Mouse (Mus musculus) layer of hippocampus, postnatal 36 days (tissue): ENCODE data around the gene Fhl5. TPM values are rescaled to one million over a fixed set of nuclear protein-coding genes. Genes with fewer than 3 reads are reported as not detected.
A peak's percentile ranks its signal among the peaks of the same experiment; 100 is the strongest.
"Not testable (repeated sequence)": the region's sequence is repeated elsewhere in the genome, so short reads cannot be mapped to it uniquely, and the experiment has no call there.

ENCODE experiments used
- DNase-seq, 2 experiments: peaks; one replicate each; pipeline ENCODE4 v3.0.0; 2022
- total RNA-seq, 2 experiments: library from RNA; stranded (reverse); gene quantifications; 2 replicates each; pipeline ENCODE4 v1.2.3; 2021

Gene Fhl5
- total RNA-seq: under 1 TPM; 0.52 to 0.94 TPM

DNA sequence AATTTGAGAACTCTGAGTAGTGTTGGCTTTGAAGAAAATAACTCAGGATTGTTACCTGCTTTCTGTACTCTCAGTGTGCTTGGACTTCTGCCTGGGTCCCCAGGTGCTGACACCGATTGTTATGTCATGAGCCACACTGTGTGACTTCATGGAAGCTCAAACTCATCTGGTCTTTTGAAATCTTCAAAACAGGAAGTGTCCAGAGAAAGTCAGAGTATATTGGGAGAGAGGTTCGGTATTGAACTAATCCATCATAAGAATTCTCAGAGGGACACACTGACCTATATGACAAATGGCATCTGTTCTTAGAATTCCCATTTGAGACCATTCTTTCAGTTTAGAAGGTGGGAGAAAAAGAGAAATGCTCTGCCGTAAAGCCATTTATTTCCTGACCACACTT, at the start of gene Fhl5:
Gene Fhl5 (minus strand): TSS at position 101 of the 400 bp plus-strand sequence.
- no peak for DNase-seq

DNA sequence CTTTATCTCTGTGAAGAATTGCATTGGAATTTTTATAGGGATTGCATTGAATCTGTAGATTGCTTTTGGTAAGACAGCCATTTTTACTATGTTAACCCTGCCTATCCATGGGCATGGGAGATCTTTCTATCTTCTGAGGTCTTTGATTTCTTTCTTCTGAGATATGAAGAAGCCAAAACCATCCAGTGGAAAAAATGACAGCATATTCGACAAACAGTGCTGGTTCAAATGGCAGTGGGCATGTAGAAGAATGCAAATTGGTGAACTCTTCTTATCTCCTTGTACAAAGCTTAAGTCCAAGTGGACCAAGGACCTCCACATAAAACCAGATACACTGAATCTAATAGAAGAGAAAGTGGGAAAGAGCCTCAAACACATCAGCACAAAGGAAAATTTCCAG, 42.3 kb upstream of the Fhl5 start:
- not testable (repeated sequence) for DNase-seq

DNA sequence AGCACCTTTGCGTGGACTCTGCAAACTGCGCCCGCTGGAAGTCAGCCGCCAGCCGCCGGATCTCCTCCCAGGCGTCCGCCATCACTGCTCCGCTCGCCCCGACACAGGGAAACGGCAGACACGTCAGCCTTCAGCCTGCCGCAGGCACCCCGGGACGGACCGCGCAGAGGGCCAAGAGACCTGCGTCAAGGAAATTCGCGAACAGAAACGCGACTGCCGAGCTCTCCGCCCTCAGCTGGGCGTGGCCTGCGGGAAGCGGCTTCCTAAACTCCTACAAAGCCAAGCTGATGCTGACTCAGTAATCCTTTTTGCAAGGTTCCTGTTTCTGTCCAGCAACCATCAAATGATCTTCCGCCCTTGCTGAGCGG, 39.0 kb upstream of the Fhl5 start, which contains the start of gene Ufl1:
Gene Ufl1 (minus strand): TSS at position 151 of the 368 bp plus-strand sequence.
- DNase-seq: peak; percentile 97 to 98

DNA sequence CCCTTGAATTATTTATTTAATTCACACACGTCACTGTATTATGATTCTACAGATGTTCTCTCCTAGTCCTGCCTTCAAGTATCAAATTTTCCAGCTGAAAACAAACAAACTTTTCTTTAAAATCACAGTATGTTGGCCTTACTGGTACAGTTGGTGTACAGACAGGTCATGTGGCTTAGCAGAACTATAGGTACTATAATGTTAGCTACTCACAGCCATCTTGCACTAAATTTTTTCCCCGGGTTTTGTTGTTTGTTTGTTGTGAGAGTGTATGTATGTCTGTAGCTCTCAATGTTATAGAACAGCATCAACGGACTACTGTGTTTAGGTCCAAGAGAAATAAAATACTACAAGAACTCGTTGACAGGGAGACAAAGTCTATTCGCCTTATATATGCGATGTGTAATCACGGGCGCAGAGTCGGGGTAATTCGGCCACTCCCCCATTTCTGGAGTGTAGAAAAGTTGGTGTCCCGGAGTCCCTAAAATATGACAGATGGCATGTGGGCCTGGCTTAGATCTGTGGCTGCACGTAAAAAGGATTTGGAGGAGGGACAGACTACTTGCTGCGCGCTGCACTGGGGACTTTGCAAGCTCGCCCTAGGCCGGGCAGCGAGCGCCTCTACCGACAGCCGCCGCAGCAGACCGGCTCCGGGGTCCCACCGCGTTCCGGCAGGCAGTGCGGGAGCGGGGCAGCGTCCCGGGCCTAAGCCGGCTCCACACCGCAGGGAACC, 38.4 kb upstream of the Fhl5 start:
- no peak for DNase-seq

DNA sequence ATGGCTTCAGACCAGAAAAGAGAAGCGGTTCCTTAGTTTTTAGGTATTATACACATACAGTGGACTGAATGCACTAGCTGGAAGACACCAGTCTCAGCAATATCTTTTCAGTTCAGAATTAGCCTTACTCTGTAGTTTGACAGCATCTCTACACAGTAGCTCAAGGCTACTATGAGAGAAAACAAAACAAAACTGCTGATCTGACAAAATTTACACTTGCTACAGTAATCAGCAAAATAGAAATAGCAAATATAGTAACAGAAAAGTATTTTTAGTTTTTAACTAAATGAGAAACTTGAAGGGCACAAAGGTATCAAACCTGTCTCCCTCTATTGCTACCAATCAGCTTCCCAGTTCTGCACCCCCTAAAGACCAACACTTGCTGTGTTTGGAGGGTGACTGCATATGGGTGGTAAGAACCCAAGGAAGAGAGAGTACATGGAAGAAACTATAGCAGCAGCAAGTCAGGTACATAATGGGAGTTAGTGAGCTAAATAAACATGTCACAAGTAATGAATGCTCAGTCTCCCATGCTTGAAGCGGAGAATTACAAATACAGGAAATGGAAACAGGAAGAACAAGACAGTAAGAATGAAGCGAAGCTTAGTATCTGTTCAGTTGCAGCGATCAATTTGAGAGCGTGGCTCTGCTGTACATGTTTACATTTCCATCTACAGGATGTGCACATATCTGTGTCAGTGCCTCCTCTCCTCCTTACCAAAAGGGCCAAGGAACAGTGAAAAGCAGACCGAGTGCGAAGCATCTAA, 30.4 kb upstream of the Fhl5 start:
- DNase-seq: no peak

DNA sequence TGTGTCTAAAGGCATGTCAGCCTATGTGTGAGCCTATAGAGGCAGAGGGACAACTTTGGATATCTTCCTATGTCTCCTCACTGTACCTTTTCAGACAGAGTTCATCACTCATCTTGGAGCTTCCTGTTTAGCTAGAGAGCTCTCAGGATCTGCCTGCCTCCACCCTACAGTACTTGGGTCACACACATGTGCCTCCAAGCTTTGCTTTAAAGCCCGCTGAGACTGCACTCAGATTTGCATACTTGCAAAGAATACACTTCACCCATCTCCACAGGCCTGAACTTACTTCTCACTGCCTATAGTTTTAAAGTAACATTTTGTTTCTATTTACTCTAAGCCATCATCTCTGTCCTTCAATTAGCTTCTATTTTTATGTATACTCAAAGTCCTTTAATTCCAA, 29.2 kb upstream of the Fhl5 start:
- no peak for DNase-seq

DNA sequence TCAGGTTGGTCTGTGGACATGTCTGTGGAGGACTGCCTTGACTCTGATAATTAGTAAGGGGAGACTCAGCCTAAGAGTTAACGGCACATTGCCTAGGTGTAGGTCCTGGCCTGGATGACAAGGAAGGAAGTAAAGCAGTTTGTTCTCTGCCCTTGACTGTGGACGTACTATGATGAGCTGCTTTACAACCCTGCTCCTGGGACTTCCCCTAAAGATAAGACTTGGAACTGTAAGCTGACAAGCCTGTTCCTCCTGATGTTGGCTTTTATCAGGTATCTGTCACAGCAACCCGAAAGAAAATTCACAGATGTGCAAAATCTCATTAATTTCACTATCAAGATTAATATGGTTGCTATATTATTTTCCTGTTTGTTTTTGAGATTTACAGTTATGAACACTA, 24.5 kb upstream of the Fhl5 start:
- no peak for DNase-seq

DNA sequence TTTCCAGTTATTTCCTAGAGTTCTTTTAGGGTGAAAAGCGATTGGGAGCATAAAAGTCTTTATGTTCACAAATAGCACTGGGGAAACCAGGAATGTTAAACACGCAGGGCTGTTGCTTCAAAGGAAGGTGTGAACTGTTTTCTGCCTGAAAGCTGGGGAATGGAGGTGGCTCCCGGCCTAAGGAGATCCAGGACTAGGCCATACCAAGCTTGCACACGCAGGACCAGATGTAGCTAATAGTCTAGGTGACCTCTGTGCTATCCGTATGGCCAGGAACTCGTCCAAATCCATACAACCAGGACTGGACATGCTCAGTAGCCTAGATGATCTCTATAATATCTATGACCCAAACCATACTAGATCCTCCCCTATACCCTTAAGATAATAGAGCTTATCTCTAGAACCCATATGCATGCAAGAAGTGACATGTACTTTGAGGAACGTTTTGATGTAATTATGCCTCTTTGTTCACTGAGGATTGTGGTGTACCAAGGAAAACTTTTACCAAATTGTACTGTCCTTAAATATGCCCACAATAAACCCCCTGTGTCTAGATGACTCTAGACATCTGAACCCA, 15.2 kb upstream of the Fhl5 start:
- DNase-seq: no peak

DNA sequence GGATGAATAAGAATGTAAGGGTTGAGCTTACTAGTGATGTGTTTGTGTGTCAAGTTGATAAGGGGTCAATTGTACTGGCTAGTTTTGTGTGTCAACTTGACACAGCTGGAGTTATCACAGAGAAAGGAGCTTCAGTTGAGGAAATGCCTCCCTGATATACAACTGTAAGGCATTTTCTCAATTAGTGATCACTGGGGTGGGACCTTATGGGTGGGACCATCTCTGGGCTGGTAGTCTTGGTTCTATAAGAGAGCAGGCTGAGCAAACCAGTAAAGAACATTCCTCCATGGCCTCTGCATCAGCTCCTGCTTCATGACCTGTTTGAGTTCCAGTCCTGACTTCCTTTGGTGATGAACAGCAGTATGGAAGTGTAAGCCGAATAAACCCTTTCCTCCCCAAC, 7.0 kb downstream of the Fhl5 start:
- DNase-seq: not testable (repeated sequence)

DNA sequence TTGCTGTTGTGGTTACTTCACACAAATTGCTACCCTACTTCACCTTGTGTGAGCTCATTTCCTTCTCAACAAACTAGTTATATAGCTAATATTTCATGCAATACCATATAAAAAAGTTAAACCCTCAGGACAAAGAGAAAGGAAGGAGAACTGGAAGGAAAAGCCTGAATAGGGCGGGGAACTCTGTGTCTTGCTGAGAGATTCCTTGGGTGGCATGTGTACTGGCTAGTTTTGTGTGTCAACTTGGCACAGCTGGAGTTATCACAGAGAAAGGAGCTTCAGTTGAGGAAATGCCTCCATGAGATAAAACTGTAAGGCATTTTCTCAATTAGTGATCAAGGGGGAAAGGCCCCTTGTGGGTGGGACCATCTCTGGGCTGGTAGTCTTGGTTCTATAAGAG, 8.9 kb downstream of the Fhl5 start:
- not testable (repeated sequence) for DNase-seq

DNA sequence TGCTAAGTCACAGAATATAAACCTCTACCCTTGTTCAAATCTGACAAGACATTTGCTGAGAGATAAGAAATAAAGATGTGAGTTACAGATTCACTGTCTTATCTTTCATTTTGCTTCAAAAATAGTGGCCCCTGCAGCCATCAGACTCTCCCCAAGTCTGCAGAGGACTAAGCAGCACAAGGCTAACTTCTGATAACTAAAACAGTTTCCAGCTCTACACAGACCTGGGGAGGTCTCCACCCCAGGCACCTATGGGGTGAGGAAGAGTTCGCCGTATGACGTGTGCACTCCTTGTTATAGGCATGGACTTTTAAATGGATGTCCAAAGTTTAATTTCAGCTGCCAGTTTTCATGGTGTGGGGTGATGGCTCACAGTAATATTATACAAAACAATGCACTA, 10.1 kb downstream of the Fhl5 start:
- DNase-seq: no peak

DNA sequence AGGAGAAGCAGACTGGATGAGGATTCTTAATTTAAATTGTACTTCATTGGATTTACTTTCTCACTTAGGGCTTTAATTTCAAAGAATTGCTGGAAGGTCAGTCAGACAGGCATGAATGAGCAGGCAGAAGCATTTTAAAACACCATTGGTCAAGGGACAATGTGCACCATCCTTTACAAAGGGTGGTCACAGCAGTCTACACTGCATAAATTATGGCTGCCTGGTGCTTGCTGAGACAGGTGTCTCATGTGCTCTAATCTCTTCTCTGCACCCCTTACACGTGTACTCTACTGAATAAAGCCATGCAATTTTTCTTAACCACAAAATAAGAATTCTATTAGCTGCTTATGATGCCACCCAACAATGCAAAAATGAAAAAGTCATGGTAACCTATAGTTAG, 15.1 kb downstream of the Fhl5 start:
- no peak for DNase-seq

DNA sequence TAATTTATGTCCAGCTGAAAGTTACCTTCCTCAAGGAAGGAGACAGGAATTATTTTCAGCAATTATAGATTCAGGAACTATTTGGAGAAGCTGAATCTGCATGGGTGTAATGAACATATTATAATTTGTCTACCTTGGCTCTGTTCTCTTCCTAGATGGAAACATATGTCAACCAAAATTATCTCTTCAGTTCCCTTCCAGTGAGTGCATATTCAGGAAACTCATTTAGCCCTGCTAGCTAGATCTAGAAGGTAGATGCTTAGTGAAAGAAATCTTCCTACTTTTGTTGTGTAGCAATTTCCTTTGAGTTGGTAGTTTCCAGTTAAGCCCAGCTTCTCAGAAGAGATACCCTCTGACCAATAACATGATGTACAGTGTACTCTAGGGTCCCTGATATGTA, 20.7 kb downstream of the Fhl5 start:
- DNase-seq: no peak

DNA sequence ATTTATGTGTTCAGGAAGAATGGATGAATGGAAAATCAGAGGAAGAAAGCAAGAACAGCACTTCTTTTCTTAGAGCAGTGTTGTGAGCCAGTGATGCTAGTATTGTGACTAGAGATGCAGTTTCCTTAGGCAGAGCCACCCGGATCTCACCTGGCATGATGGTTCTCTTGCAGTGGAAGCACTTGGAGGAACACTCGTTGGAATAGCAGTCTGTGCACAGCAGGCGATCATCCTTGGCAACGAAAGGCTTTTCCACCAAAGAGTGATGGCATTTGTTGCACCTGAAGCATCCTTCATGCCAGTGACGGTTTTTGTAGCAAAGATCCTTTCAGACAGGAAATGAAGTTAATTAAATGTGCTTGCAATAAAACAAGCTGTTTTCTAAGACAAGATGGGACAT, 29.2 kb downstream of the Fhl5 start:
- DNase-seq: no peak

DNA sequence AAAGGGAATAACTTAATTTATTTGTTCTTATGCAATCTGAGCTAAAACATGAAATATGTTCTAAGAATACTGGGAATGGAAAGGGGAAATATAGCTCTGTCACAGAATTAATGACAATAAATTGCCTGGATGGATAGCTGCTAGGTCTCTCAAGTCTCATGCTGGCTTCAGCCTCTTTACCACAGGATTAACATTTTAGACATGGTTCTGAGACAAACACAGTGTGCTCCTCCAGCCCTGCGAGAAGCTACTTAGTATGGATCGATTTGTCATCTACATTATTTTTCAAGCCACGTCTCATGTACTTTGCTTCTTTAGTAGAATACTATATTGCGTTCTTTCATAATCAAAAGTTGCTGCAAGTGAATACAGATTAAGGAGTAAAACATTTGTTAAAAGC, 36.5 kb downstream of the Fhl5 start:
- no peak for DNase-seq

DNA sequence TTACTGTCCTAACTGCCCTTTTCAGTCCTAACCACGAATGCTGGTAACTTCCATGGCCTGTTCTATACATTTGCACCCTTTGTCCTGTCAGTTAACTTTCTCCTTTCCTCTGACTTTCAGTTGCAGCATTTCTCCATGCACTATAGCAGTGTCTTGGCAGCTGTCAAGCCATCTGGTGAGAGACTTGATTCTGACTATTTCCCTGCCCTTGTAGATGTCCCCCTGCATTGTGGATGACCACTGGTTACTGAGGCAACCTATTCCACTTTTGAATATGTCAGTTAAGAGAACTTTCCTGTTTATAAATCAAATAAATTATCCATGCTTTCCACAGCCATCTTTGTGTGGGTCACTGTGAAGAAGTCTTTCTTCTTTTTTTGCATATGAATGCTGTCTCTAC, 45.4 kb downstream of the Fhl5 start:
- no peak for DNase-seq

DNA sequence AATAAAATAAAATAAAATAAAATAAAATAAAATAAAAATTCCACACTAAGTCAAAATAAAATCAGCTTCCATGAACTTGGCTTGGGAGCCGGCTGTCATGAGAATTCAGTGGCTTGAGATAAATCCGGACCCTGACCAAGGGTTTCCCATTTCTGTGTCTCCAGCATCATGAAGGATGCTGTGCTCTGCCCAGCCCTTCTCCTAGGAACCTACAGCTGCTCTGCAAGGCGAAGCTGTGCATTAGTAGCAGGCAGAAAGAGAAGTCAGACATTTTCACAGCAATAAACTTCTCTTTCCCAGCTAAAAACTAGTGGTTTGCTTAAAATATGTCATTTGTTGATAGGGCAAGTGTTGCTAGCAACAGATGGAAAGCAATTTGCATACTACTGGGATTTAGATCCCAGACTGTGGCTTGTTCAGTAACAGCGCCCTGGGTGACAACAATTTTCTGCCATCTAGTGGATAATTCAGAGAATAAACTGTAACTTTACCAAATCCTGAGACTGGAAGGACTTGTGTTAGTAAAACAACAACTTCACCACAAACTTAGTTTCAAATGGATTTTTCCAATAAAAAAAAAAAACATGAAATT, 63.0 kb downstream of the Fhl5 start:
- peak in 1 of 2 experiments; percentile 7 for DNase-seq

Other genes starting within 250 kb of the Fhl5 start
- gene Ufl1, start 38.9 kb upstream of the Fhl5 start, total RNA-seq: 10 to 100 TPM; 30.0 to 32.6 TPM